Mouse (Mus musculus) heart, postnatal 0 days (tissue): ENCODE measurements at regions not wholly inside any gene's neighbourhood (a gene's known extent, or its start where the extent isn't known, plus 50 kb on each side); places are given as distances from the start of the nearest gene placed in this dataset.

ENCODE experiments used
- CTCF ChIP-seq: IDR thresholded peaks from 2 replicates; pipeline ENCODE4 v1.5.1; 2016; ENCODE audit warnings: antibody characterized with exemption, control low read depth, low read depth
- EP300 ChIP-seq: IDR thresholded peaks from 2 replicates; pipeline ENCODE4 v1.6.1; 2016; ENCODE audit warnings: antibody characterized with exemption, low read depth

GRCm38 (mm10) chr15:62397009-62397408 lies 1448.0 kb downstream of the Gsdmc2 start:
- TF ChIP-seq CTCF (no peak), EP300 (no peak)
